Mouse (Mus musculus) stomach, embryonic 15.5 days (tissue): Measurements from ENCODE around the gene Gm4450. TPM values are rescaled to one million over a fixed set of nuclear protein-coding genes. Genes with fewer than 3 reads are reported as not detected.

ENCODE experiments used
- ATAC-seq: fragments of 200-750 bp; cut with Nextera tagmentation; 2 replicates; pipeline ENCODE4 v1.8.0; 2017; ENCODE audit warnings: low read depth, moderate number of reproducible peaks, moderate TSS enrichment; ENCODE audit not compliant: insufficient read depth, low FRiP score
- H3K27ac ChIP-seq: fragments of 300-500 bp; sonication (generic); 2 replicates; pipeline ENCODE4 v1.5.1; 2015; ENCODE audit warnings: mild to moderate bottlenecking, inconsistent platforms
- H3K27me3 ChIP-seq: fragments of 300-500 bp; sonication (generic); replicated peaks from 2 replicates; pipeline ENCODE4 v1.6.1; 2015; ENCODE audit warnings: inconsistent platforms
- H3K36me3 ChIP-seq: fragments of 300-500 bp; sonication (generic); 2 replicates; pipeline ENCODE4 v1.6.1; 2015; ENCODE audit warnings: inconsistent platforms
- H3K4me1 ChIP-seq: fragments of 300-500 bp; sonication (generic); 2 replicates; pipeline ENCODE4 v1.6.1; 2015; ENCODE audit warnings: inconsistent platforms
- H3K4me2 ChIP-seq: fragments of 300-500 bp; sonication (generic); 2 replicates; pipeline ENCODE4 v1.6.1; 2015; ENCODE audit warnings: mild to moderate bottlenecking, inconsistent platforms
- H3K4me3 ChIP-seq: fragments of 300-500 bp; sonication (generic); replicated peaks from 2 replicates; pipeline ENCODE4 v1.5.1; 2015; ENCODE audit warnings: inconsistent platforms
- H3K9ac ChIP-seq: fragments of 300-500 bp; sonication (generic); 2 replicates; pipeline ENCODE4 v1.6.1; 2015; ENCODE audit warnings: inconsistent platforms
- H3K9me3 ChIP-seq: fragments of 300-500 bp; sonication (generic); 2 replicates; pipeline ENCODE4 v1.6.1; 2016; ENCODE audit warnings: inconsistent platforms
- WGBS: fragments of 180-500 bp; shearing (Covaris S2); methylation state at CpG from one replicate; pipeline ENCODE4 v1.1.7; 2015; 5-methylcytosine and 5-hydroxymethylcytosine counted together
- polyA plus RNA-seq: library from polyadenylated mRNA; unstranded; fragments of >200 nt; fragmentation: Nextera tagmentation; extraction: Ambion mirVana; gene quantifications from 2 replicates; pipeline ENCODE4 v1.2.1, GENCODE M21; 2015

Gm4450 gene
- polyA plus RNA-seq, 1 experiment from 2014 or later, result not detected

- Histone ChIP-seq H3K4me3 (no peak overlapping the region), H3K27me3 (no peaks in the 10 kb centered on the region), H3K4me1 (no peaks in the 10 kb centered on the region), H3K9ac (no peak overlapping the region), H3K9me3 (no peaks in the 10 kb centered on the region), H3K27ac (no peak overlapping the region), H3K4me2 (no peak overlapping the region), H3K36me3 (no peaks in the 10 kb centered on the region)
- ATAC-seq, result peak; percentile 70; the same call in 1 of the 2 replicates
- no CpG with 5 or more reads among the region's 1 CpGs for WGBS
Measured at GRCm38 (mm10) chr3:98434088-98434816, 22.7 kb downstream of the Gm4450 start.

GRCm38 (mm10) chr3:98428928-98429525, 27.9 kb downstream of the Gm4450 start:
- no peaks in the 10 kb centered on the region for H3K36me3 ChIP-seq
- H3K4me3 ChIP-seq, result peak overlapping the region; percentile 58; the same call in 1 of the 2 replicates
- 58% methylated on average over 8 of the region's 8 CpGs for WGBS
- H3K9me3 ChIP-seq, result no peaks in the 10 kb centered on the region
- no peak overlapping the region for H3K9ac ChIP-seq
- H3K4me2 ChIP-seq, result peak overlapping the region; percentile 99
- no peak for ATAC-seq
- H3K27ac ChIP-seq, result no peak overlapping the region
- peaks cover 16% of the 10 kb centered on the region for H3K27me3 ChIP-seq
- H3K4me1 ChIP-seq, result peaks cover 14% of the 10 kb centered on the region

GRCm38 (mm10) chr3:98428449-98428775, 28.5 kb downstream of the Gm4450 start:
- Histone ChIP-seq H3K9ac (0 out of 2 replicates have a peak overlapping the region, but pooled peaks have one; percentile 12), H3K4me3 (peak overlapping the region; percentile 58), H3K4me1 (peaks cover 14% of the 10 kb centered on the region), H3K4me2 (peak overlapping the region; percentile 99), H3K27ac (no peak overlapping the region), H3K27me3 (peaks cover 16% of the 10 kb centered on the region), H3K36me3 (no peaks in the 10 kb centered on the region), H3K9me3 (no peaks in the 10 kb centered on the region)
- WGBS, result 20% methylated on average over 17 of the region's 17 CpGs
- ATAC-seq, result 0 out of 2 replicates have a peak, but pooled peaks have one; percentile 16

GRCm38 (mm10) chr3:98427600-98428448, 29.1 kb downstream of the Gm4450 start:
- no peaks in the 10 kb centered on the region for H3K36me3 ChIP-seq
- peaks cover 14% of the 10 kb centered on the region for H3K4me1 ChIP-seq
- H3K9me3 ChIP-seq, result no peaks in the 10 kb centered on the region
- H3K27ac ChIP-seq, result no peak overlapping the region
- ATAC-seq, result peak; percentile 93
- peaks cover 16% of the 10 kb centered on the region for H3K27me3 ChIP-seq
- H3K4me3 ChIP-seq, result peak overlapping the region; percentile 58
- under 1% methylated on average over 110 of the region's 110 CpGs for WGBS
- H3K9ac ChIP-seq, result 0 out of 2 replicates have a peak overlapping the region, but pooled peaks have one; percentile 12
- H3K4me2 ChIP-seq, result peak overlapping the region; percentile 99

- H3K9ac ChIP-seq, result no peak overlapping the region
- no peak overlapping the region for H3K27ac ChIP-seq
- no peaks in the 10 kb centered on the region for H3K36me3 ChIP-seq
- peaks cover 14% of the 10 kb centered on the region for H3K4me1 ChIP-seq
- H3K9me3 ChIP-seq, result no peaks in the 10 kb centered on the region
- peaks cover 16% of the 10 kb centered on the region for H3K27me3 ChIP-seq
- peak overlapping the region; percentile 58 for H3K4me3 ChIP-seq
- ATAC-seq, result no peak; the same call in 1 of the 2 replicates
- 3% methylated on average over 23 of the region's 23 CpGs for WGBS
- peak overlapping the region; percentile 99 for H3K4me2 ChIP-seq
Measured at GRCm38 (mm10) chr3:98427260-98427599, 29.7 kb downstream of the Gm4450 start.

GRCm38 (mm10) chr3:98426749-98427148, 30.2 kb downstream of the Gm4450 start:
- ATAC-seq, result no peak
- no peak overlapping the region for H3K9ac ChIP-seq
- no peaks in the 10 kb centered on the region for H3K9me3 ChIP-seq
- H3K4me1 ChIP-seq, result peaks cover 14% of the 10 kb centered on the region
- 47% methylated on average over 5 of the region's 5 CpGs for WGBS
- H3K27ac ChIP-seq, result no peak overlapping the region
- peak overlapping the region; percentile 99 for H3K4me2 ChIP-seq
- peaks cover 16% of the 10 kb centered on the region for H3K27me3 ChIP-seq
- H3K36me3 ChIP-seq, result no peaks in the 10 kb centered on the region
- H3K4me3 ChIP-seq, result peak overlapping the region; percentile 58

- H3K4me2 ChIP-seq, result no peak overlapping the region
- no peak for ATAC-seq
- no peak overlapping the region for H3K27ac ChIP-seq
- H3K9me3 ChIP-seq, result no peaks in the 10 kb centered on the region
- H3K4me1 ChIP-seq, result peaks cover 8% of the 10 kb centered on the region
- WGBS, result 74% methylated on average over 4 of the region's 4 CpGs
- H3K27me3 ChIP-seq, result peaks cover 3% of the 10 kb centered on the region
- no peaks in the 10 kb centered on the region for H3K36me3 ChIP-seq
- H3K9ac ChIP-seq, result no peak overlapping the region
- no peak overlapping the region for H3K4me3 ChIP-seq
Measured at GRCm38 (mm10) chr3:98422926-98423325, 34.0 kb downstream of the Gm4450 start.

- Histone ChIP-seq H3K27ac (no peak overlapping the region), H3K4me2 (no peak overlapping the region), H3K27me3 (no peaks in the 10 kb centered on the region), H3K4me3 (no peak overlapping the region), H3K9me3 (no peaks in the 10 kb centered on the region), H3K9ac (no peak overlapping the region), H3K4me1 (peaks cover 11% of the 10 kb centered on the region), H3K36me3 (no peaks in the 10 kb centered on the region)
- 47% methylated on average over 4 of the region's 4 CpGs for WGBS
- ATAC-seq, result peak; percentile 32; the same call in 1 of the 2 replicates
Measured at GRCm38 (mm10) chr3:98419786-98420070, 37.2 kb downstream of the Gm4450 start.

- 50% methylated on average over 6 of the region's 6 CpGs for WGBS
- peaks cover 11% of the 10 kb centered on the region for H3K4me1 ChIP-seq
Measured at GRCm38 (mm10) chr3:98418991-98419785, 37.7 kb downstream of the Gm4450 start.

GRCm38 (mm10) chr3:98417328-98417727, 39.6 kb downstream of the Gm4450 start:
- Histone ChIP-seq H3K36me3 (no peaks in the 10 kb centered on the region; the same call in 1 of the 2 replicates), H3K4me1 (peaks cover 11% of the 10 kb centered on the region)
- ATAC-seq, result peak; percentile 64; the same call in 1 of the 2 replicates

More at GRCm38 (mm10) chr3:98418991-98419785, 37.7 kb downstream of the Gm4450 start:
- Histone ChIP-seq H3K4me3 (no peak overlapping the region), H3K9me3 (no peaks in the 10 kb centered on the region), H3K27ac (no peak overlapping the region), H3K36me3 (no peaks in the 10 kb centered on the region), H3K4me2 (no peak overlapping the region), H3K27me3 (no peaks in the 10 kb centered on the region), H3K9ac (no peak overlapping the region)
- no peak for ATAC-seq

GRCm38 (mm10) chr3:98416426-98417250, 40.3 kb downstream of the Gm4450 start:
- no peak overlapping the region for H3K9ac ChIP-seq
- H3K4me3 ChIP-seq, result no peak overlapping the region
- peaks cover 11% of the 10 kb centered on the region for H3K4me1 ChIP-seq
- 69% methylated on average over 5 of the region's 5 CpGs for WGBS
- ATAC-seq, result no peak
- no peaks in the 10 kb centered on the region for H3K27me3 ChIP-seq
- no peak overlapping the region for H3K4me2 ChIP-seq
- H3K27ac ChIP-seq, result no peak overlapping the region
- H3K36me3 ChIP-seq, result no peaks in the 10 kb centered on the region; the same call in 1 of the 2 replicates
- H3K9me3 ChIP-seq, result no peaks in the 10 kb centered on the region

More at GRCm38 (mm10) chr3:98417328-98417727, 39.6 kb downstream of the Gm4450 start:
- no peaks in the 10 kb centered on the region for H3K9me3 ChIP-seq
- no peak overlapping the region for H3K4me2 ChIP-seq
- H3K27me3 ChIP-seq, result no peaks in the 10 kb centered on the region
- H3K4me3 ChIP-seq, result no peak overlapping the region
- H3K9ac ChIP-seq, result no peak overlapping the region
- H3K27ac ChIP-seq, result no peak overlapping the region
- WGBS, result 37% methylated on average over 4 of the region's 4 CpGs
